Mouse (Mus musculus): Measurements from ENCODE around the gene Uqcc1. TPM values are rescaled to one million over a fixed set of nuclear protein-coding genes. Genes with fewer than 3 reads are reported as not detected.
"Not testable (repeated sequence)": the region's sequence is repeated elsewhere in the genome, so short reads cannot be mapped to it uniquely, and the experiment has no call there.

Uqcc1 gene
- polyA plus RNA-seq, 1 experiment from 2014 or later, result 40.4 TPM

GRCm38 (mm10) chr2:155940681-155941080, 10.6 kb upstream of the Uqcc1 start, which contains the start of gene Gm15557:
Gm15557 (plus strand) TSS chr2:155940728.
- Histone ChIP-seq H3K4me1 (replicated peaks; ENCODE audit: control insufficient read depth, insufficient read depth, low read length) (no peaks in the 10 kb centered on the region), H3K36me3 (ENCODE audit: control insufficient read depth, insufficient read depth) (no peaks in the 10 kb centered on the region), H3K9ac (ENCODE audit: low read depth, low read length) (no peak within 1 kb of the TSS), H3K27me3 (replicated peaks; ENCODE audit: control insufficient read depth, insufficient read depth, low read length) (no peaks in the 10 kb centered on the region), H3K27ac (ENCODE audit: low read depth, low read length) (no peak within 1 kb of the TSS), H3K4me2 (replicated peaks; ENCODE audit: low read depth) (no peak within 1 kb of the TSS), H3K4me3 (ENCODE audit: low read depth, low read length) (no peak within 1 kb of the TSS), H3K9me3 (ENCODE audit: control insufficient read depth) (no peaks in the 10 kb centered on the region)
- WGBS, result 93% methylated on average over 3 of the region's 3 CpGs
- ATAC-seq, result no peak
- TF ChIP-seq CTCF (IDR thresholded peaks at IDR 0.05; ENCODE audit: low read depth), result no peak

- Histone ChIP-seq H3K27ac (ENCODE audit: low read depth, low read length) (no peak overlapping the region), H3K4me2 (replicated peaks; ENCODE audit: low read depth) (no peak overlapping the region)
- WGBS, result 67% methylated on average over 7 of the region's 7 CpGs
These were observed 9.9 kb upstream of the Uqcc1 start for GRCm38 (mm10) chr2:155939897-155940529.

GRCm38 (mm10) chr2:155928711-155929345, 1.3 kb downstream of the Uqcc1 start:
- WGBS, result 52% methylated on average over 7 of the region's 7 CpGs
- ATAC-seq, result no peak
- peak overlapping the region; percentile 47; the same call in 1 of the 2 replicates for H3K27ac ChIP-seq (ENCODE audit: low read depth, low read length)

More at GRCm38 (mm10) chr2:155939897-155940529, 9.9 kb upstream of the Uqcc1 start:
- no peak for ATAC-seq
- no peaks in the 10 kb centered on the region for H3K36me3 ChIP-seq (ENCODE audit: control insufficient read depth, insufficient read depth)
- no peaks in the 10 kb centered on the region for H3K9me3 ChIP-seq (ENCODE audit: control insufficient read depth)
- TF ChIP-seq CTCF (IDR thresholded peaks at IDR 0.05; ENCODE audit: low read depth), result no peak
- no peak overlapping the region for H3K9ac ChIP-seq (ENCODE audit: low read depth, low read length)
- no peaks in the 10 kb centered on the region for H3K27me3 ChIP-seq (replicated peaks; ENCODE audit: control insufficient read depth, insufficient read depth, low read length)
- H3K4me3 ChIP-seq (ENCODE audit: low read depth, low read length), result no peak overlapping the region
- no peaks in the 10 kb centered on the region for H3K4me1 ChIP-seq (replicated peaks; ENCODE audit: control insufficient read depth, insufficient read depth, low read length)

GRCm38 (mm10) chr2:155925213-155925612, 4.9 kb downstream of the Uqcc1 start:
- not testable (repeated sequence) for H3K27me3 ChIP-seq (replicated peaks; ENCODE audit: control insufficient read depth, insufficient read depth, low read length); H3K9me3 ChIP-seq (ENCODE audit: control insufficient read depth); H3K9ac ChIP-seq (ENCODE audit: low read depth, low read length); H3K27ac ChIP-seq (ENCODE audit: low read depth, low read length); H3K4me2 ChIP-seq (replicated peaks; ENCODE audit: low read depth); H3K4me1 ChIP-seq (replicated peaks; ENCODE audit: control insufficient read depth, insufficient read depth, low read length); H3K4me3 ChIP-seq (ENCODE audit: low read depth, low read length); H3K36me3 ChIP-seq (ENCODE audit: control insufficient read depth, insufficient read depth); ATAC-seq
- 83% methylated on average over 6 of the region's 6 CpGs for WGBS

More at GRCm38 (mm10) chr2:155928711-155929345, 1.3 kb downstream of the Uqcc1 start:
- Histone ChIP-seq H3K9me3 (ENCODE audit: control insufficient read depth) (no peaks in the 10 kb centered on the region), H3K36me3 (ENCODE audit: control insufficient read depth, insufficient read depth) (0 out of 2 replicates have a peak, but pooled peaks cover 3% of the 10 kb centered on the region), H3K9ac (ENCODE audit: low read depth, low read length) (0 out of 2 replicates have a peak overlapping the region, but pooled peaks have one; percentile 38), H3K4me1 (replicated peaks; ENCODE audit: control insufficient read depth, insufficient read depth, low read length) (peaks cover 9% of the 10 kb centered on the region; the same call in 1 of the 2 replicates), H3K4me3 (ENCODE audit: low read depth, low read length) (peak overlapping the region; percentile 48), H3K27me3 (replicated peaks; ENCODE audit: control insufficient read depth, insufficient read depth, low read length) (no peaks in the 10 kb centered on the region), H3K4me2 (replicated peaks; ENCODE audit: low read depth) (peak overlapping the region; percentile 66)
- TF ChIP-seq CTCF (IDR thresholded peaks at IDR 0.05; ENCODE audit: low read depth), result no peak

- H3K4me1 ChIP-seq (replicated peaks; ENCODE audit: control insufficient read depth, insufficient read depth, low read length), result no peaks in the 10 kb centered on the region
- ATAC-seq, result no peak
- WGBS, result 90% methylated on average over 7 of the region's 7 CpGs
- H3K27ac ChIP-seq (ENCODE audit: low read depth, low read length), result no peak overlapping the region
- H3K4me2 ChIP-seq (replicated peaks; ENCODE audit: low read depth), result no peak overlapping the region
- no peak for TF ChIP-seq CTCF (IDR thresholded peaks at IDR 0.05; ENCODE audit: low read depth)
- no peak overlapping the region for H3K4me3 ChIP-seq (ENCODE audit: low read depth, low read length)
- H3K9me3 ChIP-seq (ENCODE audit: control insufficient read depth), result no peaks in the 10 kb centered on the region
- H3K36me3 ChIP-seq (ENCODE audit: control insufficient read depth, insufficient read depth), result peaks cover 8% of the 10 kb centered on the region; the same call in 1 of the 2 replicates
- H3K27me3 ChIP-seq (replicated peaks; ENCODE audit: control insufficient read depth, insufficient read depth, low read length), result no peaks in the 10 kb centered on the region
- H3K9ac ChIP-seq (ENCODE audit: low read depth, low read length), result no peak overlapping the region
These were observed 7.0 kb downstream of the Uqcc1 start for GRCm38 (mm10) chr2:155923143-155923542.

- WGBS, result 88% methylated on average over 6 of the region's 6 CpGs
- no peak for TF ChIP-seq CTCF (IDR thresholded peaks at IDR 0.05; ENCODE audit: low read depth)
- peaks cover 44% of the 10 kb centered on the region for H3K36me3 ChIP-seq (ENCODE audit: control insufficient read depth, insufficient read depth)
- H3K4me1 ChIP-seq (replicated peaks; ENCODE audit: control insufficient read depth, insufficient read depth, low read length), result no peaks in the 10 kb centered on the region
- no peak overlapping the region for H3K4me3 ChIP-seq (ENCODE audit: low read depth, low read length)
- no peak overlapping the region for H3K9ac ChIP-seq (ENCODE audit: low read depth, low read length)
- no peaks in the 10 kb centered on the region for H3K27me3 ChIP-seq (replicated peaks; ENCODE audit: control insufficient read depth, insufficient read depth, low read length)
- no peaks in the 10 kb centered on the region for H3K9me3 ChIP-seq (ENCODE audit: control insufficient read depth)
- H3K27ac ChIP-seq (ENCODE audit: low read depth, low read length), result no peak overlapping the region
- ATAC-seq, result no peak
- H3K4me2 ChIP-seq (replicated peaks; ENCODE audit: low read depth), result no peak overlapping the region
These were observed 15.4 kb downstream of the Uqcc1 start for GRCm38 (mm10) chr2:155914684-155915083.

Measured in intestine, postnatal 0 days (tissue).